15 mouse cellular contexts compared by ENCODE assay signal in genomic region chr3:104703941-104704340, GRCm38 (mm10).
"Had no signal": no experiment of that assay in that cellular context is flagged by ENCODE, and none has a peak within 500 bp of the region (broad histone marks: within the 10 kb centered on the region; RNA-seq: fewer than 3 reads in every experiment).

No protein-coding gene starts in this region.

- H3K27me3 ChIP-seq: neural tube, embryonic 15.5 days; stomach, embryonic 15.5 days had no signal

- H3K4me3 ChIP-seq: neural tube, embryonic 15.5 days; stomach, embryonic 15.5 days had no signal

- H3K27ac ChIP-seq: neural tube, embryonic 15.5 days; stomach, embryonic 15.5 days; stomach, postnatal 0 days had no signal

- H3K9ac ChIP-seq: neural tube, embryonic 15.5 days; stomach, embryonic 15.5 days had no signal

- DNase-seq: retina, postnatal 1 day; right cerebral cortex, adult 18-20 months; right cerebral cortex, postnatal 14 days; right cerebral cortex, postnatal 25 days; right cerebral cortex, postnatal 4 days; spleen, adult 18-20 months; thymus, adult 18-20 months; thymus, adult 2 months; thymus, postnatal 14 days; thymus, postnatal 25 days; thymus, postnatal 36 days; thymus, postnatal 4 days had no signal

- H3K36me3 ChIP-seq: neural tube, embryonic 15.5 days; stomach, embryonic 15.5 days had no signal

- H3K9me3 ChIP-seq: neural tube, embryonic 15.5 days; stomach, embryonic 15.5 days had no signal

- H3K4me2 ChIP-seq: neural tube, embryonic 15.5 days; stomach, embryonic 15.5 days had no signal

- H3K4me1 ChIP-seq: neural tube, embryonic 15.5 days; stomach, embryonic 15.5 days had no signal
